Mouse (Mus musculus) lung, postnatal 25 days (tissue): ENCODE data around the gene Olfr1371.

ENCODE experiments used
- DNase-seq: peaks from one replicate; pipeline ENCODE4 v3.0.0; 2022; ENCODE audit warnings: low spot score

Gene Olfr1371

GRCm38 (mm10) chr11:52213887-52214286 lies at the start of gene Olfr1371:
Olfr1371 (minus strand) TSS chr11:52213987.
- no peak for DNase-seq

- DNase-seq = no peak
These were observed 48.6 kb upstream of the Olfr1371 start for GRCm38 (mm10) chr11:52262338-52262737.

GRCm38 (mm10) chr11:52261937-52262336 lies 48.1 kb upstream of the Olfr1371 start:
- DNase-seq = peak; percentile 75

- DNase-seq = no peak
These were observed 47.1 kb upstream of the Olfr1371 start for GRCm38 (mm10) chr11:52260878-52261277.

GRCm38 (mm10) chr11:52258711-52259110 lies 44.9 kb upstream of the Olfr1371 start:
- DNase-seq = no peak

GRCm38 (mm10) chr11:52257376-52257775 lies 43.6 kb upstream of the Olfr1371 start:
- DNase-seq = no peak

- DNase-seq = no peak
These were observed 41.3 kb upstream of the Olfr1371 start for GRCm38 (mm10) chr11:52255077-52255476.

- peak; percentile 77 for DNase-seq
These were observed 40.0 kb upstream of the Olfr1371 start for GRCm38 (mm10) chr11:52253674-52254375.

GRCm38 (mm10) chr11:52252692-52253091 lies 38.9 kb upstream of the Olfr1371 start:
- no peak for DNase-seq

GRCm38 (mm10) chr11:52251770-52252169 lies 38.0 kb upstream of the Olfr1371 start:
- no peak for DNase-seq

GRCm38 (mm10) chr11:52249452-52249851 lies 35.7 kb upstream of the Olfr1371 start:
- no peak for DNase-seq

- no peak for DNase-seq
These were observed 27.2 kb upstream of the Olfr1371 start for GRCm38 (mm10) chr11:52240898-52241542.

- no peak for DNase-seq
These were observed 20.7 kb upstream of the Olfr1371 start for GRCm38 (mm10) chr11:52234509-52234908.

GRCm38 (mm10) chr11:52233906-52234305 lies 20.1 kb upstream of the Olfr1371 start:
- DNase-seq = no peak

GRCm38 (mm10) chr11:52233043-52233653 lies 19.4 kb upstream of the Olfr1371 start:
- no peak for DNase-seq

GRCm38 (mm10) chr11:52231606-52232541 lies 18.1 kb upstream of the Olfr1371 start, which contains the start of gene Skp1a:
Skp1a (plus strand) TSS chr11:52231995.
- DNase-seq = peak; percentile 92

GRCm38 (mm10) chr11:52230694-52231093 lies 16.9 kb upstream of the Olfr1371 start:
- no peak for DNase-seq

GRCm38 (mm10) chr11:52228722-52229448 lies 15.1 kb upstream of the Olfr1371 start:
- DNase-seq = no peak

- DNase-seq = no peak
These were observed 13.9 kb upstream of the Olfr1371 start for GRCm38 (mm10) chr11:52227466-52228226.

GRCm38 (mm10) chr11:52227053-52227452 lies 13.3 kb upstream of the Olfr1371 start:
- DNase-seq = no peak
